Mouse (Mus musculus) T-helper 17 cell (primary cell): ENCODE measurements around the gene Zfp987.

Source experiments
- in situ Hi-C, 2 experiments: fragments of 300-600 bp; cut with MboI, MseI; formaldehyde crosslinking; loops; 1 replicate in 1 of 2; 2 replicates in 1 of 2; pipeline ENCODE4 v1.15.1; 2025; ENCODE audit warnings: high pct_unique_total_duplicates in 2 of 2

Gene Zfp987

GRCm38 (mm10) chr4:146167879-146168532 lies 70.9 kb downstream of the Zfp987 start:
- in situ Hi-C loops: loop anchor here (5.0 to 25.0 kb wide), 8 partner anchors 106 to 1469 kb away; no protein-coding TSS in a partner anchor

DNA sequence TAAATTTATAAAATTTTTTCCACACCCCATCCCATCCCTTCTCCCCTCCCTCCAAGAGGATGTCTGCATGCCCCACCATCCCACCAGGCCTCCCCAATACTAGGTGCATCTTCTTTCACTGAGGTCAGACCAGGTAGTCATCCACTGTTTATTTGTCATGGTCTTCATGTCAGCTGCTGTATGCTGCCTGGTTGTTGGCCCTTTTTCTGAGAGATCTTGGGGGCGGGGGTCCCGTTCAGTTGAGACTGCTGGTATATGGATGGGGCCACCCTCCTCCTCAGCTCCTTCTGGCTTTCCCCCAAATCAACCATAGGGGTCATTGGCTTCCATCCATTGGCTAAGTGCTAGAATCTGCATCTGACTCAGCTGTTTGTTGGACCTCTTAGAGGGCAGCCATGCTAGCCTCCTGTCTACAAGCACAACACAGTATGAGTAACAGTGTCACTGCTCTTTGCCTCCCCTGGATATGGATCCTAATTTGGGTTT lies 71.7 kb downstream of the Zfp987 start:
- in situ Hi-C loops: loop anchor here (5.0 to 25.0 kb wide), 8 partner anchors 106 to 1469 kb away; no protein-coding TSS in a partner anchor

- in situ Hi-C loops: loop anchor here (25.0 kb wide), 2 partner anchors 111 to 1064 kb away; no protein-coding TSS in a partner anchor
These were observed 76.5 kb downstream of the Zfp987 start for GRCm38 (mm10) chr4:146173378-146174226.
